Mouse (Mus musculus): Measurements from ENCODE around the gene Ubap1l.

Ubap1l gene

GRCm38 (mm10) chr9:65411326-65411725, 50.5 kb downstream of the Ubap1l start:
- no peak for DNase-seq (ENCODE audit: low spot score)

- DNase-seq (ENCODE audit: low spot score), result no peak
Measured at GRCm38 (mm10) chr9:65417738-65418137, 56.9 kb downstream of the Ubap1l start.

- DNase-seq (ENCODE audit: low spot score), result no peak
Measured at GRCm38 (mm10) chr9:65419633-65420032, 58.8 kb downstream of the Ubap1l start.

- DNase-seq (ENCODE audit: low spot score), result no peak
Measured at GRCm38 (mm10) chr9:65422760-65423501, 62.1 kb downstream of the Ubap1l start, which contains the start of gene Slc51b. Slc51b (minus strand) TSS chr9:65422955.

- no peak for DNase-seq (ENCODE audit: low spot score)
Measured at GRCm38 (mm10) chr9:65424393-65424792, 63.6 kb downstream of the Ubap1l start.

- peak; percentile 31 for DNase-seq (ENCODE audit: low spot score)
Measured at GRCm38 (mm10) chr9:65427511-65427910, 66.7 kb downstream of the Ubap1l start.

GRCm38 (mm10) chr9:65428003-65428402, 67.2 kb downstream of the Ubap1l start:
- DNase-seq (ENCODE audit: low spot score), result no peak
